Mouse (Mus musculus) thymus, adult 2 months (tissue): ENCODE results near the gene Igf1. TPM values are rescaled to one million over a fixed set of nuclear protein-coding genes. Genes with fewer than 3 reads are reported as not detected.

Experiments used
- DNase-seq: peaks from one replicate; pipeline ENCODE4 v3.0.0; 2021
- H3K27ac ChIP-seq: fragments of 200-500 bp; 2 replicates; pipeline ENCODE4 v1.5.1; 2012; ENCODE audit warnings: low read length, control low read depth; ENCODE audit not compliant: control insufficient read depth, insufficient read depth
- H3K27me3 ChIP-seq: fragments of 200-500 bp; 2 replicates; pipeline ENCODE4 v1.6.1; 2012; ENCODE audit warnings: mild to moderate bottlenecking, low read length, moderate library complexity, mixed read lengths; ENCODE audit not compliant: control insufficient read depth, insufficient read depth
- H3K36me3 ChIP-seq: fragments of 200-500 bp; 2 replicates; pipeline ENCODE4 v1.6.1; 2012; ENCODE audit warnings: mild to moderate bottlenecking, low read length, moderate library complexity; ENCODE audit not compliant: control insufficient read depth, insufficient read depth
- H3K4me1 ChIP-seq: fragments of 200-500 bp; replicated peaks from 2 replicates; pipeline ENCODE4 v1.6.1; 2012; ENCODE audit warnings: low read length; ENCODE audit not compliant: control insufficient read depth, insufficient read depth
- H3K4me3 ChIP-seq: fragments of 200-500 bp; 2 replicates; pipeline ENCODE4 v1.5.1; 2012; ENCODE audit warnings: mild to moderate bottlenecking, low read length, control low read depth, moderate library complexity; ENCODE audit not compliant: control insufficient read depth, insufficient read depth
- CTCF ChIP-seq: fragments of 200-500 bp; IDR thresholded peaks from 2 replicates; pipeline ENCODE4 v1.5.1; 2012; ENCODE audit warnings: mild to moderate bottlenecking, control low read depth, low read length, moderate library complexity, borderline replicate concordance; ENCODE audit not compliant: control insufficient read depth, poor library complexity, insufficient read depth; ENCODE audit errors: extremely low read depth
- POLR2A ChIP-seq: fragments of 200-500 bp; IDR thresholded peaks from 2 replicates; pipeline ENCODE4 v1.6.1; 2012; ENCODE audit warnings: mild to moderate bottlenecking, low read length, control low read depth, moderate library complexity; ENCODE audit not compliant: control insufficient read depth, poor library complexity, insufficient read depth; ENCODE audit errors: extremely low read depth
- WGBS: fragments of 180-500 bp; shearing (Covaris S2); methylation state at CpG from one replicate; pipeline ENCODE4 v1.1.7; 2018; 5-methylcytosine and 5-hydroxymethylcytosine counted together
- polyA plus RNA-seq: library from polyadenylated mRNA; depleted of rRNA; stranded (reverse); fragments of >200 nt; gene quantifications from 2 replicates; pipeline ENCODE4 v1.2.3, GENCODE M21; 2012

Gene Igf1
- polyA plus RNA-seq, 1 experiment, result 59.2 TPM

GRCm38 (mm10) chr10:87906121-87906520, 48.1 kb downstream of the Igf1 start:
- H3K27me3 ChIP-seq, result no peaks in the 10 kb centered on the region
- TF ChIP-seq CTCF (no peak), POLR2A (no peak)
- DNase-seq, result no peak
- no peak overlapping the region for H3K27ac ChIP-seq
- no peaks in the 10 kb centered on the region for H3K4me1 ChIP-seq
- 96% methylated on average over 3 of the region's 3 CpGs for WGBS
- no peaks in the 10 kb centered on the region for H3K36me3 ChIP-seq
- H3K4me3 ChIP-seq, result no peak overlapping the region

GRCm38 (mm10) chr10:87906757-87907307, 48.8 kb downstream of the Igf1 start:
- TF ChIP-seq POLR2A, result no peak
- TF ChIP-seq CTCF, result no peak
- 94% methylated on average over 2 of the region's 2 CpGs for WGBS
- no peaks in the 10 kb centered on the region for H3K4me1 ChIP-seq
- no peak for DNase-seq
- no peak overlapping the region for H3K27ac ChIP-seq
- H3K27me3 ChIP-seq, result no peaks in the 10 kb centered on the region
- no peak overlapping the region for H3K4me3 ChIP-seq
- no peaks in the 10 kb centered on the region for H3K36me3 ChIP-seq

DNA sequence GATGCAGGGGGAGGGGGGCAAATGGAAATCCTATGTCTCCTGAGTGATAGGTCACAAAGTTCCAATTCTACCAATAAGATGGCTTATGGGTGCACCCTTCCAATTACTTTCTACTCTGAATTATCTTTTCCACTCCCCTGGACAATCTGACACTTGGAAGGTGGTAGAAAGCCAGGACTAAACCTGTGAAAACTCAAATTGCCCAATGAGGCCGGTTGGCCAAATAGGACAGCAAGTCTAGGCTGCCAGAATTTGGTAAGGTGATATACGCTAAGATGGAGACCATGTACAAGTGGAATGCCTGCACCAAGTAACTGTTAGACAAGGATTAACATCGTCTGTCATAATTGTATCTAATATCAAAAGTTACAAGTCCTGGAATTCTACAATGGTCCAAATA, 55.8 kb downstream of the Igf1 start:
- DNase-seq, result no peak
- Histone ChIP-seq H3K36me3 (no peaks in the 10 kb centered on the region), H3K27me3 (no peaks in the 10 kb centered on the region), H3K27ac (no peak overlapping the region), H3K4me3 (no peak overlapping the region), H3K4me1 (no peaks in the 10 kb centered on the region)
- WGBS, result 98% methylated on average over 3 of the region's 3 CpGs
- TF ChIP-seq POLR2A (no peak), CTCF (no peak)

DNA sequence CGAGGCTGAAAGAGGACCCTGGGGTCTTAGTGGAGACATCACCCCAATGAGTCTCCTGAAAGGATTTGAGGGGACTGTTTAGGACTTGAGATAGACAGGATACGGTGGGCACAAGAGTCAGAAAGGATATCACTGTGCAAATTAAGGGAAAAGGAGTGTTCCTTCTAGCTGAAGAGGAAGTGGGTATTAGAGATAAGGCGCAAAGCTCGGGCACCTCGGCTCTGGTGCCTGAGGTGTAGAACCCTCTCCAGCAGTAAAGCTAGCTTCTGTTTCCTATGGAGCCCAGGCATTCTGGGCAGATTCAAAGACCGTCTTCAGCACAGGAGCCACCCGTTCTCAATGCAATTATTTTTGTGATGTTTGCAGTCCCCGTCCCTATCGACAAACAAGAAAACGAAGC, 56.9 kb downstream of the Igf1 start:
- Histone ChIP-seq H3K4me1 (no peaks in the 10 kb centered on the region), H3K27me3 (no peaks in the 10 kb centered on the region), H3K4me3 (no peak overlapping the region), H3K36me3 (no peaks in the 10 kb centered on the region), H3K27ac (no peak overlapping the region)
- WGBS, result 21% methylated on average over 10 of the region's 10 CpGs
- TF ChIP-seq CTCF, result no peak
- TF ChIP-seq POLR2A, result no peak
- DNase-seq, result no peak

DNA sequence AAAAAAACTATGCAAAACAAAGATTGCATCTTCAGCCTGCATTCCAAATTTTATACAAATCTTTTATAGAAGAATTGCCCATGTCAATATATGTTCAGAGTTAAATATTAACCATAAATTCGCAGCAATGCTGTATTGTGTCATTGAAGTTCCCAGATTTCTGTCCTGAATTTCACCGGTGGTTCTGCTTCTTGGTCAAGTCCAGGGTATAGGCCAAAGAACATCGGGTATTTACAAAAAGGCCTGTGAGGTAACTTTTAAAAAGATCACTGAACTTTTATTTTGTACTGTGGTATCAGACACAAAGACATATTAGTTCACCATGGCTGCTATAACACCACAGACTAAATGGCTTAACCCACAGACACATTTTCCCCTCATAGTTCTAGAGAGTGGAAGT, 57.7 kb downstream of the Igf1 start:
- DNase-seq, result no peak
- Histone ChIP-seq H3K27me3 (no peaks in the 10 kb centered on the region), H3K27ac (no peak overlapping the region), H3K4me1 (no peaks in the 10 kb centered on the region), H3K4me3 (no peak overlapping the region), H3K36me3 (no peaks in the 10 kb centered on the region)
- TF ChIP-seq POLR2A, result no peak
- TF ChIP-seq CTCF, result no peak
- WGBS, result 96% methylated on average over 3 of the region's 3 CpGs

DNA sequence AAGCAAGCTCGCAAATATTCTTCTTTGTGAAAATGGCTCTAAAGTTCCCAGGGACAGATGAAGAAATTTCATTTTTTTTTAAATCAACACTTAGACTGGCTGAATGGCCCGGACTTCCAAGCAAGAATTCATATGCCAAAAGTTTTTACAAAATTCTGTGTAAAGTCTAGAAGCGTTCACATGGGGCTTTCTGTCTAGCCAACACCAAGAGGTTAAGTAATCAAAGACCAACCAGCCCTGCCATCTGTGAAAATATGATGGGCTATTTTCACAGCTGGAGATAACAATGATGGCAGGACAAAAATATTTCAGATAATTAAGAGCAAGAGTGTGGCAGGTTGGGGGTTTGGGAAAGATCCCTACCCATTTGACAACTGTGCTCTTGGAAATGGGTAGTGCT, 64.2 kb downstream of the Igf1 start:
- DNase-seq, result no peak
- Histone ChIP-seq H3K36me3 (no peaks in the 10 kb centered on the region), H3K4me1 (no peaks in the 10 kb centered on the region), H3K27me3 (no peaks in the 10 kb centered on the region), H3K4me3 (no peak overlapping the region), H3K27ac (no peak overlapping the region)
- TF ChIP-seq CTCF (no peak), POLR2A (no peak)
- WGBS, result 92% methylated on average over 3 of the region's 3 CpGs

GRCm38 (mm10) chr10:87926564-87926963, 68.5 kb downstream of the Igf1 start:
- no peaks in the 10 kb centered on the region for H3K36me3 ChIP-seq
- TF ChIP-seq POLR2A (no peak), CTCF (no peak)
- WGBS, result 92% methylated on average over 8 of the region's 8 CpGs
- no peaks in the 10 kb centered on the region for H3K27me3 ChIP-seq
- no peak overlapping the region for H3K27ac ChIP-seq
- H3K4me1 ChIP-seq, result no peaks in the 10 kb centered on the region
- no peak overlapping the region for H3K4me3 ChIP-seq
- DNase-seq, result no peak
